Mouse (Mus musculus): ENCODE measurements at regions not wholly inside any gene's neighbourhood (a gene's known extent, or its start where the extent isn't known, plus 50 kb on each side); places are given as distances from the start of the nearest gene placed in this dataset.

- DNase-seq = no peak
Measured at GRCm38 (mm10) chr6:143490019-143490418, 323.0 kb downstream of the Etnk1 start.

DNA sequence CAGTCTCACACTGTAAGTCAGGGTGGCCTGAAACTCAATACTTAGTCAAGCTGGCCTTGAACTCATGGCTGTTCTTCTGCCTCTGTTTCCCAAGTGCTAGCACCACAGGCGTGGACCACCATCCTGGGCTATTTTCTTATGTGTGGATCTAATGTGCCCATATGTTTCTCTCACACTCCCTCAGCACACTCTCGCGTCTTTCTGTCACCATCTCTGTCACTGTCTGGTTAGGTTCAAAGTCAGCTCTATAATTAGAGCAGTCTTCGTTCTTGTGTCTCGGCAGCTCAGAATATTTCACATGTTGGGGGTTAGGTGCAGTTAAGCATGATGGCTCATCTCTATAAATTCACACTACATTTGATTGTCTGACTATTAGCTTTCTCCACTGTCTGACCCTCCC, 324.4 kb downstream of the Etnk1 start:
- no peak for DNase-seq

- DNase-seq = no peak
Measured at GRCm38 (mm10) chr6:143493543-143493942, 326.5 kb downstream of the Etnk1 start.

DNA sequence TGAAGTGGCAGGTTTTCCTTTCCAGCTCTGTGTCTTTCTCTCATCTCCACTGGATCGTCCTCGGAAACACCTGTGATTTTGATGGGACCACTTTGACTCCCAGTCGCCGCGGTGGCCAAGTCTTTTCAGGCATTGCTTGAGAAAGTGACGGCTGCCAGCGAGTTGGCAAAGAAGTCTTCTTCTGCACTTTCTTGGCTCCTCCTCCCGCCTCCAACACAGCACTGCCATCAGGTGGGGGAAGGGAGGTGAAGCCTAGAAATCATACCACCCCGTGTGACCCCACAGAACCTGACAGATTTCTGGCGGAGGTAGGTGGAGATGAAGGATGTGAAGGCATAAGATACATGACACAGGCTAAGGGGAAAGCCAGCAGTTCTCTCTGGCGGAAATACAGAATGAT, 327.3 kb downstream of the Etnk1 start:
- DNase-seq = no peak

DNA sequence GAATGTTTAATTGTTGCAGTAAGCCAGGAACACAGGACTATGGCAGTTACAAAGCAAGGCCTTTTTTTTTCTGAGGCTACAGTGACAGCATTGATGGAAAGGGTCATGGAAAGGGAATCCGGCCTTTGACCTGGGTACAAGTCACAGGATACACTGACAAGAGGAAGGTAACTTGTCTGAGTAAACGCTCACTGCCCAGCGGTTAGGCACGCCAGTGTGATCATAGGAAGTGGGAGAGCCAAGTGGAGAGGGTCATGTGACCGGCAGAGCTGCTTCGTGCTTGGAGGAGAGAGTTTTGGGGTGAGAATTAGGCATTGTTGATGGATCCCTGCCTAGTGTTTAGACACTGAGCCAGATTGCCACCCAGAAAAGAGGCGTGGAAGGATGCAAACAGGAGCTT, 327.9 kb downstream of the Etnk1 start:
- DNase-seq = no peak

- DNase-seq = no peak
Measured at GRCm38 (mm10) chr6:143498764-143499163, 331.7 kb downstream of the Etnk1 start.

- DNase-seq = no peak
Measured at GRCm38 (mm10) chr6:143499259-143500043, 332.4 kb downstream of the Etnk1 start.

DNA sequence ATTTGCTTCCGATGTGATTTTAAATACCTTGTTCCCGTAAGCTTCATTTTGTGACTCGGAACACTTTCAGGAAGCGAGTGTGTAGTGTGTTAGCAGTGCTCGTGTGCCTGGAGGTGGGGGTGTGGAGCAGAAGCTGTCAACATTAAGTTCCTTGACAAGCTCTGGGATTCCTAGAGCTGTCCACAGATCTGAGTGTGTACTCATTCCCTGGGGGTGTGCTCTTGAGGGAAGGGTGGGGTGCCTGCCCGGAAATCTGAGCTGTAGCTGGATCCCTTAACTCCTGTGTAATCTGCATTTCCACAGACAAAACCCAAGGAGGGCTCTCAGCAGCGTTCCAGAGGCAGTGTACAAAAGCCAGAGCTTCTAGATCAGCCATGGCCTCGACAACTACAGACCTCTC, 335.8 kb downstream of the Etnk1 start:
- DNase-seq = no peak

- no peak for DNase-seq
Measured at GRCm38 (mm10) chr6:143503953-143504352, 336.9 kb downstream of the Etnk1 start.

DNA sequence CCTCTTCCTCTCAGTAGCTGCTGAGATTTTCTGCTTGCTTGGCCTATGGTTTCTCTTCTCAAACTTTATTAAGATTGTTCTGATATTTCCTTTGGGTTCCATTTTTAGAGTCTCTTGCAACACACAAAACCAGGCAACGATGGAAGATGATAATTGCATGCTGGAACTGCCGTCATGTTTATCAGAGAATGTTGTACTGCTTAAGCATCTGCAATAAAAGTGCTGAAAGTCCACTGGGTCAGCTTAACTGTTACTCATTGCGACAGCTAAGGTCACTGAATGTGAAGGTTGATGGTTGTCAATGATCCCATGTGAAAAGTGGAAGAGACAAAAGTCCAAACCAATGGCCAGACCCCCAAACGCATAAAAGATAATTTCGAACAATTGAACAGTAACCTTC, 346.4 kb downstream of the Etnk1 start:
- no peak for DNase-seq

- no peak for DNase-seq
Measured at GRCm38 (mm10) chr6:143515137-143515536, 348.1 kb downstream of the Etnk1 start.

GRCm38 (mm10) chr6:143516746-143517145, 349.7 kb downstream of the Etnk1 start:
- DNase-seq = no peak

DNA sequence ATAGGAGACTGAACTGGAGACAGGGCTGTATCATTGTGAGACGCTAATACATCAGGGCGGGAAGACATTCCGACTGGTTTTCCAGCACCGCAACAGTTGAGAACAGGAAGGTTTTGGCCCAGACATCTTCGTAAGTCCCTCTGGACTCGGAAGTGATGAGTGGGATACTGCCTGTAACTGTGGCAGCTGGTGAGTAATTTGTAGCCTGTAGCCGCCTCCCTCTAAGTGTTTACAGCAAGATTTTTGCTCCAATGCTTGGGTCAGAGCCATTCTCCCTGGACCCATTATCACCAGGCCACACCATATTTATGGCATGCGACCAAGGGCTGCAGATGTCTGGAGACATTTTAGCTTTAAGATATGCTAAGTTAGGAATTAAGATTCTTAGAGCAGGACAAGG, 351.5 kb downstream of the Etnk1 start:
- no peak for DNase-seq

DNA sequence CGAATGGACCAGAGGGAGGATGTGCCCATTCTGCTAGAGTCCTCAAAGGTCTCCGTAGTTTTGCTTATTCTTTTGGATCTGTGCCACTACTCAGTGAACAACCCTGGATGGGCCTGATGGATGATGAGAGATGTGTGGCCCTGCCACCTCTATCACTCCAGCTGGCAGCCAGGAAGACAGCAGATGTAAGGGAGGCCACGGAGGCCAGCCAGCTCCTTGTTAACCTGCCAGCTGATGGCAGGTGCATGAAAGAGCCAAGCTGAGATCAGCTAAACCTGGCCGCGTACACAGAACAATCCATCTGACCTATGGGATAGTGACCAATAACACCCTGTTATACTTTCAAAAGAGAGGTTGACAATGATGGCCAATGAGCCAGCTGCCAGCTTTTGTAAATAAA, 352.6 kb downstream of the Etnk1 start:
- DNase-seq = no peak

GRCm38 (mm10) chr6:143525092-143525491, 358.1 kb downstream of the Etnk1 start:
- no peak for DNase-seq

DNA sequence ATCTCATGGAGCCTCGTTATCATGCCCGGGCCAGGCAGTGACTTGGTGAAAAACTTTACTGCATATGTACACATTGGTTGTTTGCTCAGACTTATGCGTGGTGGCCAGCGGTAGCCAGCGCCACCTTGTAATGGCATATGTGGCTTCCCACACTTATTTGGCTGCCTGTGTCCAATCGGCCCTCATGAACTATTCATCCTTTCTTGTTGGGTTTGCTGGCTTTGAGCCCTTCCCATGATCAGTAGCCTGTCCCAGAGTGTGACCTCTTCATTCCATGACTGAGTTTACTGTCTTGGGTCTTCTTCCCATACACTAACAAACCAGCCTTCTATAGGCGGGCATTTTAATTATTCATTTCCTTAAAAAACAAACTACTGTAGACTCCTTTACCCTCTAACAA, 361.9 kb downstream of the Etnk1 start:
- no peak for DNase-seq

GRCm38 (mm10) chr6:143530372-143531224, 363.6 kb downstream of the Etnk1 start:
- DNase-seq = peak in 1 of 2 experiments; percentile 9

- DNase-seq = no peak
Measured at GRCm38 (mm10) chr6:143531477-143531876, 364.5 kb downstream of the Etnk1 start.

DNA sequence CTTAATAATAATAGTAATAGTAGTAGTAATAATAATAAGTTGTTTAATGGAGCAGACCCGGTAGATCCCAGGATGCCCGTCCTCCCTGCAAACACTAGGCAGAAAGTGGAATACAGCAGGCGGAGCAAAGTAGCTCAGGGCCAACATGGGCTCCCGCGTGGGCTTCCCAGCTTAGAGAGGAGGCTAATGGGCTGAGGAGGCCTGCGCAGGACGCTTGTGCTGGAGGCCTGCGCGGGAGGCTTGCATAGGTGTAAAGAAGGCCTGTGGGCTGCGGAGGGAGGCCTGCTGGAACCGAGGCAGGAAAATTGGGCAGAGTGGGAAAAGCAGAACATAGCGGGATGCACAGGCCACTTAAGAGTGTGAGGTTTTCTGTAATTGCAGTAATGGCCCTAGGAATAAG, 365.4 kb downstream of the Etnk1 start:
- DNase-seq = no peak

- peak in 1 of 2 experiments; percentile 4 for DNase-seq
Measured at GRCm38 (mm10) chr6:143535265-143535664, 368.2 kb downstream of the Etnk1 start.

DNA sequence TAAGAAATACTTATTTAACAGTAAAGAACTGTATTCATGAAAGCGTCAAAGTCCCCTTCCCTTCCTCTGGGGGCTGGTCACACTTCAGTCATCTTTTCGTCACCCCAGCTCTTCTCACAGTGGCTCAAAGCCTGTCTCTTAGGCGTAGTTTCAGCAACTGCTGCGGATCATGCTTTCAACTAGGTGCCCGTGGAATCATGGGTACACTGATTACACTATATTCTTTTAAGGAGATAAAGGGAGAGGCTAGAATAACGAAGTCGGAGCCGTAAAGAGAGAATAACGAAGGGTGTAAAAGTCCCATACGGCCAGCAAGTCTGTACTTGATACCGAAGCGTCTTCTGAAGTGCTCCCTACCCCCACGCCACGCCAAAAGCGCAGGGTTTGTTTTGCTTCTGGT, 368.7 kb downstream of the Etnk1 start:
- DNase-seq = no peak

GRCm38 (mm10) chr6:143536525-143537293, 369.7 kb downstream of the Etnk1 start:
- DNase-seq = peak in 1 of 2 experiments; percentile 18

- DNase-seq = no peak
Measured at GRCm38 (mm10) chr6:143547406-143547903, 380.4 kb downstream of the Etnk1 start.
